Comparison of ENCODE assay signal across 30 mouse cellular contexts in the genomic region with DNA sequence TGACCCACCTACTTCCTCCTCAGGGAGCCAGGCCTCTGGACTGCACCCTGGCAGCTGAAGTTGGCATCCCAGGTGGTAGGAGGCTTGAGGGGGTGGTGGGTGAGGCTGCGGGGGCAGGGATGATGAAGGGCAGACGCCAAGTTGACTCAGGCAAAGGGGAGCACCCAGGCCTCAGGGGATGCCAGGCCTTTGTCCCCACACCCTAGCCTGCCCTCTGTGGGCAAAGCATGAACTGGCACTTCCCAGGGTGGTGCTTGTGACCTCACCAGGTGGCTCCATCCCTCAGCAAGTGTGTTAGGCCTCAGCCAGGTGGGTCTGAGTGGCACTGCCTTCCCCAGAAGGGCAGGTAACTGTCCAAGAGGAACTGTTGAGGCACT. TPM values are rescaled to one million over a fixed set of nuclear protein-coding genes. Genes with fewer than 3 reads are reported as not detected.
A peak's percentile ranks its signal among the peaks of the same experiment; 100 is the strongest.
DNase-seq lines count a peak whose midpoint lies in the region; ATAC-seq and TF ChIP-seq lines count a peak whose summit lies in the region.
"Had no signal": no experiment of that assay in that cellular context is flagged by ENCODE, and none has a peak within 500 bp of the region (broad histone marks: within the 10 kb centered on the region; RNA-seq: fewer than 3 reads in every experiment).

No protein-coding gene starts in this region.

- peak; percentile 33; the same call in 1 of the 2 replicates for TF ChIP-seq CTCF in forebrain, postnatal 0 days (IDR thresholded peaks at IDR 0.05; ENCODE audit: low read depth)
- 0 out of 2 replicates have a peak, but pooled peaks have one; percentile 12 for TF ChIP-seq CTCF in layer of hippocampus, adult 2 months (conservative IDR thresholded peaks at IDR 0.05)

- 70% methylated on average over 2 of the region's 2 CpGs for WGBS in forebrain, postnatal 0 days
- 70% methylated on average over 2 of the region's 2 CpGs for WGBS in forebrain, embryonic 13.5 days

- no peak overlapping the region for H3K4me3 ChIP-seq in forebrain, postnatal 0 days (ENCODE audit: low read depth, low read length)
- no peak overlapping the region for H3K4me3 ChIP-seq in forebrain, embryonic 13.5 days
- H3K4me3 ChIP-seq in layer of hippocampus, adult 2 months = no peak overlapping the region
- H3K4me3 ChIP-seq: liver, embryonic 12.5 days had no signal

- peaks cover 22% of the 10 kb centered on the region for H3K4me1 ChIP-seq in forebrain, postnatal 0 days (ENCODE audit: insufficient read depth)
- peaks cover 22% of the 10 kb centered on the region for H3K4me1 ChIP-seq in forebrain, embryonic 13.5 days

- no peak overlapping the region for H3K4me2 ChIP-seq in forebrain, postnatal 0 days (ENCODE audit: low read depth)
- no peak overlapping the region for H3K4me2 ChIP-seq in forebrain, embryonic 13.5 days

- no peak for DNase-seq in forebrain, postnatal 0 days
- DNase-seq in layer of hippocampus, adult 2 months (ENCODE audit: low spot score in 2 of 2) = no peak
- no peak for DNase-seq in layer of hippocampus, adult 11-12 months (ENCODE audit: low spot score)
- peak; percentile 29 for DNase-seq in thymus, postnatal 4 days
- no peak for DNase-seq in thymus, postnatal 10 days (ENCODE audit: low spot score in 2 of 2)
- DNase-seq in embryo, embryonic 11 days = no peak
- DNase-seq: adrenal gland, postnatal 36 days; cerebellum, adult 11 months; cerebellum, adult 9-11 months; gastrocnemius, adult 2 months; kidney, postnatal 10 days; right cerebral cortex, adult 18-20 months; right cerebral cortex, postnatal 4 days; thymus, adult 18-20 months had no signal

- H3K36me3 ChIP-seq in forebrain, postnatal 0 days (ENCODE audit: insufficient read depth) = peaks cover 12% of the 10 kb centered on the region; the same call in 1 of the 2 replicates
- peaks cover 19% of the 10 kb centered on the region for H3K36me3 ChIP-seq in forebrain, embryonic 13.5 days (ENCODE audit: poor library complexity, severe bottlenecking)

- ATAC-seq in forebrain, postnatal 0 days = no peak
- no peak for ATAC-seq in forebrain, embryonic 13.5 days
- ATAC-seq in CD4-positive, CD25-positive, alpha-beta regulatory T cell, adult 4 months = no peak

- peaks cover 28% of the 10 kb centered on the region for H3K27me3 ChIP-seq in forebrain, postnatal 0 days (ENCODE audit: insufficient read depth, low read length)
- peaks cover 56% of the 10 kb centered on the region for H3K27me3 ChIP-seq in forebrain, embryonic 13.5 days

- no peak overlapping the region for H3K27ac ChIP-seq in forebrain, postnatal 0 days (ENCODE audit: low read depth, low read length)
- no peak overlapping the region for H3K27ac ChIP-seq in forebrain, embryonic 13.5 days
- no peak overlapping the region for H3K27ac ChIP-seq in layer of hippocampus, adult 2 months
- H3K27ac ChIP-seq: forebrain, embryonic 12.5 days; gastrocnemius, adult 2 months; hindbrain, embryonic 15.5 days; limb, embryonic 12.5 days; liver, embryonic 12.5 days; lung, embryonic 15.5 days; macrophage; midbrain, embryonic 12.5 days; neural tube, embryonic 12.5 days had no signal

- H3K9ac ChIP-seq in forebrain, postnatal 0 days = no peak overlapping the region
- no peak overlapping the region for H3K9ac ChIP-seq in forebrain, embryonic 13.5 days
- H3K9ac ChIP-seq: liver, embryonic 12.5 days; lung, embryonic 15.5 days had no signal

- H3K9me3 ChIP-seq in forebrain, postnatal 0 days (ENCODE audit: low read length) = no peaks in the 10 kb centered on the region
- no peaks in the 10 kb centered on the region for H3K9me3 ChIP-seq in forebrain, embryonic 13.5 days (replicated peaks)
- H3K9me3 ChIP-seq: forebrain, embryonic 12.5 days; hindbrain, embryonic 15.5 days; limb, embryonic 12.5 days; liver, embryonic 12.5 days; lung, embryonic 15.5 days; midbrain, embryonic 12.5 days; neural tube, embryonic 12.5 days had no signal

RNA-seq across cellular contexts. Expression of gene Nkpd1, which starts 7.5 kb away (rescaled TPM):
- 2.0 and 3.4 TPM in 2 replicates for total RNA-seq in forebrain, postnatal 0 days (2014; rRNA removed)
- polyA plus RNA-seq in forebrain, postnatal 0 days (2015; fragmentation: Nextera tagmentation; extraction: Ambion mirVana) = 1.1 and 2.3 TPM in 2 replicates
- 0.15 and 0.21 TPM in 2 replicates for polyA plus RNA-seq in forebrain, embryonic 13.5 days (2015; fragmentation: Nextera tagmentation; extraction: Ambion mirVana)
- total RNA-seq in layer of hippocampus, adult 2 months (2021) = under 1 TPM; 0.38 to 0.71 TPM
- polyA plus RNA-seq in CD4-positive, CD25-positive, alpha-beta regulatory T cell, adult 4 months (2017; shearing (Covaris generic)) = not detected
- total RNA-seq: gastrocnemius, adult 2 months; heart, adult 8-10 months; heart, postnatal 25 days; monocyte, adult 5-6 weeks had no signal
- polyA plus RNA-seq: embryonic facial prominence, embryonic 11.5 days; forebrain, embryonic 12.5 days; heart, embryonic 14.5 days; liver, embryonic 12.5 days; macrophage; stomach, embryonic 14.5 days had no signal

RNA-seq across cellular contexts. Expression of gene Trappc6a, which starts 16.9 kb away (rescaled TPM):
- 28.5 and 28.8 TPM in 2 replicates for total RNA-seq in forebrain, postnatal 0 days (2014; rRNA removed)
- polyA plus RNA-seq in forebrain, postnatal 0 days (2015; fragmentation: Nextera tagmentation; extraction: Ambion mirVana) = 38.7 and 38.8 TPM in 2 replicates
- polyA plus RNA-seq in forebrain, embryonic 13.5 days (2015; fragmentation: Nextera tagmentation; extraction: Ambion mirVana) = 39.3 and 40.6 TPM in 2 replicates
- 10 to 100 TPM; 17.2 to 20.7 TPM for total RNA-seq in layer of hippocampus, adult 2 months (2021)
- 10 to 100 TPM; 45.8 to 50.7 TPM for polyA plus RNA-seq in CD4-positive, CD25-positive, alpha-beta regulatory T cell, adult 4 months (2017; shearing (Covaris generic))

RNA-seq across cellular contexts. Expression of gene Bloc1s3, which starts 16.9 kb away (rescaled TPM):
- 17.3 and 17.8 TPM in 2 replicates for total RNA-seq in forebrain, postnatal 0 days (2014; rRNA removed)
- polyA plus RNA-seq in forebrain, postnatal 0 days (2015; fragmentation: Nextera tagmentation; extraction: Ambion mirVana) = 4.5 and 5.1 TPM in 2 replicates
- 3.3 and 3.4 TPM in 2 replicates for polyA plus RNA-seq in forebrain, embryonic 13.5 days (2015; fragmentation: Nextera tagmentation; extraction: Ambion mirVana)
- total RNA-seq in layer of hippocampus, adult 2 months (2021) = 1 to 10 TPM; 6.0 to 6.9 TPM
- polyA plus RNA-seq in CD4-positive, CD25-positive, alpha-beta regulatory T cell, adult 4 months (2017; shearing (Covaris generic)) = under 1 TPM; 0.37 to 0.86 TPM

RNA-seq across cellular contexts. Expression of gene Ppp1r37, which starts 37.8 kb away (rescaled TPM):
- total RNA-seq in forebrain, postnatal 0 days (2014; rRNA removed) = 86.4 and 87.8 TPM in 2 replicates
- 23.4 and 27.2 TPM in 2 replicates for polyA plus RNA-seq in forebrain, postnatal 0 days (2015; fragmentation: Nextera tagmentation; extraction: Ambion mirVana)
- 22.4 and 23.6 TPM in 2 replicates for polyA plus RNA-seq in forebrain, embryonic 13.5 days (2015; fragmentation: Nextera tagmentation; extraction: Ambion mirVana)
- 100 to 1,000 TPM; 116 to 118 TPM for total RNA-seq in layer of hippocampus, adult 2 months (2021)
- polyA plus RNA-seq in CD4-positive, CD25-positive, alpha-beta regulatory T cell, adult 4 months (2017; shearing (Covaris generic)) = 1 to 10 TPM; 1.9 to 2.8 TPM

RNA-seq across cellular contexts. Expression of gene Zfp296, which starts 52.0 kb away (rescaled TPM):
- 0.31 and 1.2 TPM in 2 replicates for total RNA-seq in forebrain, postnatal 0 days (2014; rRNA removed)
- polyA plus RNA-seq in forebrain, postnatal 0 days (2015; fragmentation: Nextera tagmentation; extraction: Ambion mirVana) = 0.09 and 0.16 TPM in 2 replicates
- 0.23 and 0.35 TPM in 2 replicates for polyA plus RNA-seq in forebrain, embryonic 13.5 days (2015; fragmentation: Nextera tagmentation; extraction: Ambion mirVana)
- under 1 TPM; 0.81 to 0.95 TPM for total RNA-seq in layer of hippocampus, adult 2 months (2021)
- 1 to 10 TPM; 1.7 to 1.9 TPM for polyA plus RNA-seq in CD4-positive, CD25-positive, alpha-beta regulatory T cell, adult 4 months (2017; shearing (Covaris generic))
